Mouse (Mus musculus) E14TG2a.4 (cell line): ENCODE results near the gene Cpn2.

Source experiments
- CTCF ChIP-seq: conservative IDR thresholded peaks from 2 replicates; pipeline ENCODE4 v1.5.1; 2014; ENCODE audit warnings: low read length
- POU5F1 ChIP-seq: IDR thresholded peaks from 2 replicates; pipeline ENCODE4 v1.6.1; 2014; ENCODE audit warnings: low read length, borderline replicate concordance

- TF ChIP-seq CTCF = no peak
- no peak for TF ChIP-seq POU5F1
Measured at GRCm38 (mm10) chr16:30303411-30303810, 36.1 kb upstream of the Cpn2 start.
